Mouse (Mus musculus): ENCODE data around the gene Serpine1. TPM values are rescaled to one million over a fixed set of nuclear protein-coding genes. Genes with fewer than 3 reads are reported as not detected.

Serpine1 gene
- polyA plus RNA-seq, 1 experiment: 0.94 TPM

DNA sequence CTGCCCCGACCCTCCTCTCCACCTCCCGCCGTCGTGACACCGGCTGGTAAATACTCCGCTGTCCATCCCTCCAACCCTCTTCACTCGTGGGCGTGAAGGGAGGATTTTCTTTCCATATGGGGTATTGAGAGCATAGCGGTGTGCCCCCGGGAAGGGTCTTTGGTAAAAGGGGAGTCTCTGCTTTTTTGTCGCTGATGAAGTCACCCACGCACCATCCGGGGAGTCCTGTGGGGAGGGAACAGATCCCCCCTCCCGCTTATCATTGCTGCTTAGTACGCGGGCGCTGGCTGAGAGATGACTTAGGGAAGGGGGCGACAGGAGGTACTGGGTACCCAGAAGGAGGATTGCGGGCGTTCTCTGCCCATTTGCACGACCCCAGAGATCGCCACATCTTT, 41.7 kb downstream of the Serpine1 start:
- WGBS: 17% methylated on average over 22 of the region's 22 CpGs
- DNase-seq (ENCODE audit: low read depth, low spot score): no peak

DNA sequence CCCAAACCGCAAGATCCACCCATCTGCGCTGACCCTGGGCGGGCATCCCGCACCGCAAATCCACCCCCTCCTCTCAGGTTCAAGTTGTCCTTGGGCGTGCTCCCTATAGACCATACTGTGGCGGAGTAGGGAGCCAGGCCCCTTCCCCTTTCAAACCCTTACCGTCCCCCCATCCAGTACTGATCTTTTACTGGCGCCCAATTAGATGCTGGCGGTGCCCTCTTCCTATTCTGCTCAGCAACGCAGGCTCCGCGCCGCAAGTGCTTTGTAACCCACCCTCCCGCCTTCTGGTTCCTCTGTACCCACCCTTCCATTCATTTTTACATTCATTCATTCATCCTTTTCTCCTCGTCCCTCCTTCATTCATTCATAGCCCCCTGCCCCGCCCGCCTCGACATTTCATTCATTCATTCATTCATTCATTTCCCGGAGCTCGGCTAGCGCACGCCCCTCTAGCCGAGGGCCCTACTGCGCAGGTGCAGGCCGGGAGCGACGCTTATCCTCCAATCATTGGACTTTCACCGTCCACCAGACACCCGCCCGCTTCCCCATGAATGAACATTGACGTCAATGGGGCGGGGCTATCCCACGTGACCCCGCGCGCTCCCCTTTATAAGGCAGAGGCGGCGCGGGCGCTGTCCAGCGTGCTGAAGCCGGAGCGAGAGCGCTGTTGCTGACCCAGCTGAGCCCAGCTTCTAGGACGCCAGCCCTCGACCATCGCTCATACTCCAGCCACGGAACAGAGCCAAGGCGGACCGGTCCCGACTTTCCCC, 42.2 kb downstream of the Serpine1 start:
- 1% methylated on average over 52 of the region's 52 CpGs for WGBS
- peak; percentile 84 for DNase-seq (ENCODE audit: low read depth, low spot score)

DNA sequence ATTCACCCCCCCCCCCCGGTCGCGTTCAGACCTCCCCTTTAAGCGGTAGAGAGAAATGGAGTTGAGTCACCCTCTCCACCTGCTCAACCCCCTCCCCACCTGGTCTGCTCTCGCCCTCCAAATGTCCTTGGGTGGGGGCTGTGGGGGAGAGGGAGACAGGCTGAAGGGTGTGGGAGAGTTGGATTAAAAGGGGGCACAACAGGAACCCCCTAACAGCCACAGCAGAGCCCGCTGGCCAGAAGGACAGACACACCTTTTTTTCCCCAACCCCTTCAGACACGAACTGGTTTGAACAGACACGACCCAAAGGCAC, 42.8 kb downstream of the Serpine1 start:
- DNase-seq (ENCODE audit: low read depth, low spot score): no peak
- 3% methylated on average over 8 of the region's 8 CpGs for WGBS

DNA sequence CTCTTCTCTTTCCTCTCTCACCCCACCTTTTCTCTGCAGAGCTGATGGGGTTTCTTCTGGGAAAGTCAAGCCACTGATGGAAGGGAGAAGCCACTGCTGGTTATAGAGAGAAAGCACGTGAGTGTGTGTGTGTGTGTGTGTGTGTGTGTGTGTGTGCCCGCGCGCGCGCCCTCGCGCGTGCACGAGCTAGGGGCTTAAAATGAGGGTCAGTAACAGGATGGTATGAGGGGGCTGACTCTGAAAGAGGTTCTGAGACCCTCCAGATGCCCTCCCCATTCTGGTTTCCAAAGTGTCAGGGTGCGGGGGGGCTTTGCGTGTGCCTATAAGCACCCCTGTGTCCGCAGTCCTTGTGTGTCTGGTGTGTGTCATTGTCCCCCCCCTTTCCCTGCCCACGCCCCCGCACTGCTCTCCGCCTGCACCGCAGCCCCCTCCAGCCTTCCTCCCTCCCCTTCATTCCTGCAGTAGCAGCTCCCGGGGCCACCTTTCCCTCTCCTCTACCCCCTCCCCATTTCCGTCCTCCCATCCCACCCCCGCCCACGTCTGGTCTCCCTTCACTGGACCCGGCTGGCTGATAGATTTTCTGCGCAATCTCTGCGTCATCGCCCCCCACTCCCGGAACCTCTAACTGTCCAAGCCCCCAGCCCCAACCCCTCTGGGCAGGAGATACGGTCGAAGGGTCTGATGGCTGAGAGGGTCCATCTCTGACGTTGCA, 43.4 kb downstream of the Serpine1 start:
- no peak for DNase-seq (ENCODE audit: low read depth, low spot score)
- 5% methylated on average over 29 of the region's 29 CpGs for WGBS

GRCm38 (mm10) chr5:137026092-137026491, 46.0 kb downstream of the Serpine1 start, which contains the start of gene Vgf:
Gene Vgf, plus strand, starts transcription at chr5:137026392.
- no peak for DNase-seq (ENCODE audit: low read depth, low spot score)
- 15% methylated on average over 4 of the region's 4 CpGs for WGBS

GRCm38 (mm10) chr5:137025132-137025531, 46.9 kb downstream of the Serpine1 start:
- WGBS: under 1% methylated on average over 23 of the region's 23 CpGs
- DNase-seq (ENCODE audit: low read depth, low spot score): peak; percentile 31

GRCm38 (mm10) chr5:137024318-137024717, 47.8 kb downstream of the Serpine1 start:
- WGBS: 50% methylated on average over 3 of the region's 3 CpGs
- DNase-seq (ENCODE audit: low read depth, low spot score): no peak

DNA sequence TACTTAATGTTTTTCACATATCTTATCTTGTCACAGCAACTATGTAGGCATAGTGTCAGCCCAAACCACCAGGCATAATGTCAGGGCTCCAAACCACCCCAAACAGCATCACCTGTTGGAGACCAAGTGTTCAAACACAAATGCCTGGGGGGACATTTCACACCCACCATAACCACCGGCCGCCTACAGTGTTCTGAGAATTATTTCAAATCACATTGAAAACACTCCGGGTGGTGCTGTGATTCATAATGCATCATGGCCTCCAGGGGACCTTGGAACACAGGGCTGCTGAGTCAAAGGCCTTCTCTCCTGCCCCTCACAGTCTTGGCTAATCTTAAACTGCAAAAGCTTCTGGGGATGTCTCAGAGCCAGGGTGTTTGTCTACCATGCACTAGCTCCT, 56.2 kb downstream of the Serpine1 start:
- 88% methylated on average over 3 of the region's 3 CpGs for WGBS
- DNase-seq (ENCODE audit: low read depth, low spot score): no peak

DNA sequence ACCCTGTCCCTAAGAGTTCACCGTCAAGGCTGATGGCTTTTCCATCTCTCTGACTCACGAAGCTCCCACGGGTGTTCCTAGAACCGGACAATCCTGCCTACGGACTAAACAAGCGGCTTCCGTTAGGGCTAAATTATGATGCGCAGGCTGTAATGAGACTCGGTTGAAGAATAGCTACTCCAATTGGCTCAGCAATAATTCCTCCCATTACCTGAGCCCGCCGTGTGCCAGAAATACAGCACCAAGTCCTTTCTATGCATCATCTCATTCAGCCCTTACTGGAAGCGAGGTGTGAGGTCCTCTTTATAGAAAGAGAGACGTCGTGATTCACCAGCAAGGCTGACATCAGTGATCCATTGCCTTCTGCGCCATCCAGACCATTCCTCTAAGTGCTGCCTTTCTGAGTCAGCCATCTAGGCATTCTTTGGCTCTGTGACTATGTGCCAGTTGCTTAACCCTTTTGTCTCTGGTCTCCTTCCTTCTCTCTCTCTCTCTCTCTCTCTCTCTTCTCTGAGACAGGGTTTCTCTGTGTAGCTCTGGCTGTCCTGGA, 59.6 kb downstream of the Serpine1 start:
- WGBS: 66% methylated on average over 15 of the region's 15 CpGs
- no peak for DNase-seq (ENCODE audit: low read depth, low spot score)

Other genes with a start within 250 kb of the Serpine1 start
- 0.15 and 0.16 TPM in 2 replicates for gene Col26a1, start 189.1 kb downstream of the Serpine1 start, polyA plus RNA-seq (2012; rRNA removed)
- 25.1 and 26.3 TPM in 2 replicates for gene Ift22, start 164.1 kb downstream of the Serpine1 start, polyA plus RNA-seq (2012; rRNA removed)
- gene Fis1, start 119.0 kb downstream of the Serpine1 start, polyA plus RNA-seq (2012; rRNA removed): 229 and 235 TPM in 2 replicates
- 434 and 763 TPM in 2 replicates for gene Cldn15, start 105.7 kb downstream of the Serpine1 start, polyA plus RNA-seq (2012; rRNA removed)
- gene Plod3, start 85.2 kb downstream of the Serpine1 start, polyA plus RNA-seq (2012; rRNA removed): 29.6 and 33.8 TPM in 2 replicates
- gene Znhit1, start 84.2 kb downstream of the Serpine1 start, polyA plus RNA-seq (2012; rRNA removed): 90.2 and 93.7 TPM in 2 replicates
- 0.25 and 0.27 TPM in 2 replicates for gene Vgf, start 45.9 kb downstream of the Serpine1 start, polyA plus RNA-seq (2012; rRNA removed)
- 101 and 107 TPM in 2 replicates for gene Ap1s1, start 26.1 kb downstream of the Serpine1 start, polyA plus RNA-seq (2012; rRNA removed)
- gene Trim56, start 43.9 kb upstream of the Serpine1 start, polyA plus RNA-seq (2012; rRNA removed): 5.7 and 14.5 TPM in 2 replicates
- gene Muc3, start 77.1 kb upstream of the Serpine1 start, polyA plus RNA-seq (2012; rRNA removed): 519 and 836 TPM in 2 replicates
- gene Muc3a, start 140.1 kb upstream of the Serpine1 start, polyA plus RNA-seq (2012; rRNA removed): 75.4 and 98.1 TPM in 2 replicates
- gene Ache, start 215.3 kb upstream of the Serpine1 start, polyA plus RNA-seq (2012; rRNA removed): 5.2 and 6.9 TPM in 2 replicates
- 10.4 and 13.2 TPM in 2 replicates for gene Ufsp1, start 222.4 kb upstream of the Serpine1 start, polyA plus RNA-seq (2012; rRNA removed)
- gene Srrt, start 235.4 kb upstream of the Serpine1 start, polyA plus RNA-seq (2012; rRNA removed): 99.8 and 108 TPM in 2 replicates
- 11.4 and 12.7 TPM in 2 replicates for gene Trip6, start 242.1 kb upstream of the Serpine1 start, polyA plus RNA-seq (2012; rRNA removed)

Measured in large intestine, adult 2 months (tissue).